Mouse (Mus musculus) cerebellum, adult 8-10 months (tissue): ENCODE data around the gene Pheta1.

Source experiments
- DNase-seq: peaks from one replicate; pipeline ENCODE4 v3.0.0; 2022

Gene Pheta1

DNA sequence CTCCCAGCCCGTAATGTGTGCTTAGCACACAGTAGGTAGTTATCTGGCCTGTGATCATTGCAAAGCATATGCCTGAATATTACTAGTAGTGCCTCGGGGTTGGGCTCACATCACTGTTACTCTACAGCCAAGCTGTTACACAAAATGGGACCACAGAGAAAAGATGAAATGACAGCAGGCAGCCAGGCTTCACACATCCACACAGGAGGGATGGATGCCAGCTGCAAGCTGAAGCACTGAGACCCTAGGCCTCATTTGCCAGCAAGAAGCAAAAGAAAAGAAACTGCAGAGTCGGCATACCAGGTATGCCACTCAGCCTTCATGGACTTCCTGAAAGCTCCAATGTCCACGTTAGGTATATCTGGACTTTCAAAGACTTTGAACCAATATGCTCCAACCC lies 20.9 kb upstream of the Pheta1 start:
- no peak for DNase-seq

DNA sequence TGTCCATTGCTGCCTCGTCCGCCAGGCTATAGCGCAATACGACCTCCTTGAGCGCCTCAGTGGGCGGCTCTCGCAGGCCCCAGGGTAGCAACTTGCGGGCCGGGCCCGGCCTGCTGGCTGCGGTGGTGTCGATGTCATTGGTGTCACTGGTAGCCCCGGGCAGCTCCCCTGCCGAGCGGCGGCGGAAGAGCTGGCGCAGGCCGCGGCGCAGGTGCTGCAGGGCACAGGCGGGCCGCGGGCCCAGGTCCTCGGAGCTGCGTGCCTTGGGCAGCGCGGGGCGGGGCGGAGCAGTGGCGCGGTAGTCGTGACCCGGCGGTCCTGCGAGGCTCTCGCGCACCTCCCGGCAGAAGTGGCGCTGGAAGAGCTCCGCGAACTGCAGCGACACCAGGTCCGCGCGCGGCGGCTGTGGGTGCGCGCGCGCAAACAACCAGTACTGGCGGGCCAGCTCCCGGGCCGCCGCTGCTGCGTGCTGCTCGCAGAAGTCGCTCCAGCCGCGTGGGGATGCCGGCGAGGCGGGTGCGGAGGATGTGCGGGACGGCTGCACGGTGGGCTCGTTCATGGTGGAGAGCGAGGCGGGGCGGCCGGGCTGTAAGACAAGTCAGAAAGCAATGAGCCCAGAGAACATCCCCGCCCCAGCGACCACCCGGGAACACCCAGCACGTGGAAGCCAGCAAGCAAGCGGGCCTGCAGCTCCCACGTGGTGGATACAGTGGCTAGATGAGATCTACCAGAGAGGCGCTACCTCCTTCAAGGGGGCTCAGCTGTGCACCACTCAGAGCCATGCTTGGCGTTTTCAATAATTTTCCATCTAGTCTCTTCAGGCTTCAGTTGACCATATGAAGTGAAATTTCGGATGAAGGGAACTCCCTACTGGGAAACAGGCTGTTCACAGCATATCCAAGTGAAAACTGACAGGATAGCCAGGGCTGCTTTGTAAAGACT lies 20.0 kb upstream of the Pheta1 start:
- peak; percentile 69 for DNase-seq

DNA sequence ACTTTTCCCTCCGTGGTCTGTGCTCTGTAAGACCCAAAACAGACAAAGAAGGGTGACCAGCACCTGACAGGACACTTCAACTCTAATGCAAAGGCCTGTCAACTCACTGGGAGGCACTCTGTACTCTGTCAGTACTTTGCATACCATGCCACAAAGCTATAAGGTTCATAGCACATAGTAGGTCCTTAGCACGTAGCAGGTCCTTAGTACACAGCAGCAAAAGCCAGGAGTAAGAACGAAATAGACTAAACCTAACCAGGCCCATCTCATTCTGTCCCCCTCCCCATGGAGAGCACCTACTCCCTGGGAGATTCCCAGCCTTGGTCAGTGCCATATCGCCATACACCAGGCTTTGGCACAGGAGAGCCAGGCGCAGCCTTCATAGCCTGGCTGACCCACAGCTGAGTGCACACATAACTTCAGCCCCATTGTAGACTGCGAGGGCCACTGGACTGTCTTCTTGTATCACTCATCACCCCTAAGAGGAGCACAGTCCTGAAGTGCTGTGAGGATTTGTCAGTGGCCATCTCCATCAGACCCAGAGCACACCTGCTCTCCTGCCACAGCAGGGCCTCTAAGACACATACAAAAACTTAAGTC lies 17.7 kb upstream of the Pheta1 start:
- no peak for DNase-seq

DNA sequence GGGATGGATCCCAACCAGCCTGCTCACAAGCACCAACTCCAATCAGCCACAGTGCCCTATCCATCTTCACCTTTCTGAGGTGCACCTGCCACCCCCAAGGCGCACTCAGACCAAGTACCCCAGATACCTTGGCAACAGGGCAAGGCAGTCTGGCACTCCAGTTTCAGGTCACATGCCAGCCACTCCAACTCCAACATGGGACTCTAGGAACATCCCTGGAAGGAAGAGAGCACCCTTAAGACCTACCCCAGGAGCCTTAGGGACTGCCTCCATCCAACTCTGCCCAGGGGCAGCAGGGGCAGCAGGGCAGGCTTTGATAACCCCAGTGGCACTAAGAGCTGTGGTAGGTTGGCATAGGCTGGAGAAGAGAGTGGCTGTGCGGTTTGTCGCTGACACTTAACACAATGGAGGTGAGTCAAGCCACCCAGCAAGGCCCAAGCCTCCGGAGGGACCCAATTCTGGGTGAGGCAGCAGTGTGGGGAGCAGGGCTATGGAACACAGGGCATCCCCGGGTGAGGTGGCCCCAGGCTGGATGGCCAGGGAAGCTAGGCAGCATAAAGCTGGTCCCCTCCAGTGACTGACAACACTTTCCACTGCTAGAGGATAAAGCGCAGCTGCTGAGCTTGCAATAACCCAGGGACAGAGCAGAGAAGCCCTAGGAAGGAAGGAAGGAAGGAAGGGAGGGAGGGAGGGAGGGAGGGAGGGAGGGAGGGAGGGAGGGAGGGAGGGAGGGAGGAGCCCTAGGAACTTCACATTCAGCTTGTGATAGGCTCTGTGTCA lies 16.2 kb upstream of the Pheta1 start:
- no peak for DNase-seq

DNA sequence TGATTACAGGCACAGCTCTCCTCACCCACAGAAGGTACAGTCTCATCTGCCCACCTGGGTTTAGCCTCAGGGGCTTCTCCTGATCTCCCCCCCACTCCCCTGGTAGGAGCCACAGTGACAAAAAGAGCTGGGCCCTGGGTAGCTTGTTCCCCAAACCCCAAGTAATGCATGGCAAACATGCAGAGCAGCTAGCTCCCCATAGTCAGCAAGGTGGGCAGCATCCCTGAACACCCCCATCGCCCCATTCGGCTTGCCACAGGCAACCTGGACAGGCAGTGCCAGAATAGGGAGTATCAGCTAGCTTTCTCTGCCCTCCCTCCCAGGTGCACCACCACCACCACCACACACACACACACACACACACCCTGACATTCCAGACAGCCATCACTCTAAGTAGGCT lies 15.6 kb upstream of the Pheta1 start:
- DNase-seq: no peak

DNA sequence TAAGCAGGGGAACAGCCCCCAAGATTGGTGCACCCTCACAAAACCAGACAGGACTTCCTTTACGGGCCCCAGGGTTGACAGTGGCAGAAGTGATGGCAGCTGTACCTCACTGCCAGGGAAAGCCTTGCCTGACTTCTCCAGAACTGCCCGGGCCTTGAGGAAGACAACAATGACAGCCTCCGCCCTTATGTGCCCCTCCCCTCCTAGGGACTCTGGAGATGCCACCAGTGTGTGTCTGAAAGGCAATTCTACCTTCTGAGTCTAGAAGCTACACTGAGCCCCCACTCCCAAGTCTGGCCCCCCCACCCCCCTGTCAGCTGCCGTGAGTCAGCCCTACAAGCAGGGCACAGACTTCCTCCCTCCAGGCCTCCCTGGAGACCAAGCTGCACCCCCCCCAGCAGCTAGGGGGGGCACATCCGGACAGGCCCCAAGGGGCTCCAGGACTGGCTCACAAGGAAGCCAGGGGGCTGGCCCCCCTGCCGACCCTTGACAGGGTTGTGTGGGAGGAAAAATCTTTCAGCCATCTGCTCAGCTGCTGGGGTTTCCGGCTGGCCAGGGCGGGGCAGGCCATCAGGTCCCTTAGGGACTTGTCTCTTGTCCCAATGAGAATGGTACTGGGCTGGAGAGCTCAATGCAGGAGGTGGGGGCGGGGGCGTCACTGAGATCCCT lies 15.1 kb upstream of the Pheta1 start:
- no peak for DNase-seq

DNA sequence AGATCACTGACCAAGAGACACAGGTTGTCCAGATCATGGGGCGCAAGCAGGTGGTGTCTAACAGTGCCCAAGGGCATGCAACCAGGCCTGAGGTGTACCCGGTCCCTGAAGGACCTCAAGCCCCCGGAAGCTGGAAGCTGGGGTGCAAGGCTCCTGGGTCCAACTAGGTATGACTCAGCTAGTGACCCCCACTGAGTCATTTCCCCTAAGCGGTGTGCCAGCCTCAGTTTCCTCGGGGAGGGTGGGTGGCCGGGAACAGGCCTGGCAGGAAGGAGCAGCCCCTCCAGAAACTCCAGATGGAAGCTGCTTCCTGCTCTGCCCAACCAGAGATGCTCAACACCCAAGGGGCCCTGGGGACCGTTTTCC lies 14.6 kb upstream of the Pheta1 start:
- no peak for DNase-seq

DNA sequence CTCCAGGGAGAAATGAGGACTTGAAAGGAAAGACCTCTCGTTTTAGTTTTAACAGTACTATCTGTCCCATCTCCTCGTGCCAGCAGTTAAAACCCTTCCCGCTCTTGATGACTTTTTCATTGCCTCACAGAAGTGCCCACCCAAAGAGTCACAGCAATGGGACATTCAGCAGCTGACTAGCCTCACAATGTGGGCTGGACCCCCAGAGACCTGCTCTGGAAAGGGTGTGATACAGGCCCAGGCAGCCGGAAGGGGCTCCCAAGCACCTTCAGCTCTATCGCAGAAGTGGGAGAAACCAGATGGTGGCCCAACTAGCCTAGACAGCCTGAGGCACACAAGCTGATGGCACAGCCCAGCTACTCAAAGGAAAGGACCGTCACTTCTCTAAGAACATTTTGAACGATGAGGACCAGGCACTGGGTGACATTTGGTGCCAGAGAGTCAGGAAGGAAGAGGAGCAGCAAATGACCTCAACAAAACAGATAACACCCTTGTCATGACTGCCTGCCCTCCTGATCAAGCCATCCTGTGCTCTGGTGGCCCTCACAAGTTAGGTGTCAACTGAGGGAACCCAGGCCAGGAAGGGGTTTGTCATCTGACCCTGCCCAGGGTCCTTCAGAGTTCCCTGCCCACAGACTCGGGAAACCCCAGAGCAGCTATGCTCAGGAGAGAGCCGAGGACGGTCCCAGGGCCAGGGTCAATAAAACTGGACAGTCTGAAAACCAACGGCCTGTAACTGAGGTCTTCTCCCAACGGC lies 13.6 kb upstream of the Pheta1 start:
- no peak for DNase-seq

DNA sequence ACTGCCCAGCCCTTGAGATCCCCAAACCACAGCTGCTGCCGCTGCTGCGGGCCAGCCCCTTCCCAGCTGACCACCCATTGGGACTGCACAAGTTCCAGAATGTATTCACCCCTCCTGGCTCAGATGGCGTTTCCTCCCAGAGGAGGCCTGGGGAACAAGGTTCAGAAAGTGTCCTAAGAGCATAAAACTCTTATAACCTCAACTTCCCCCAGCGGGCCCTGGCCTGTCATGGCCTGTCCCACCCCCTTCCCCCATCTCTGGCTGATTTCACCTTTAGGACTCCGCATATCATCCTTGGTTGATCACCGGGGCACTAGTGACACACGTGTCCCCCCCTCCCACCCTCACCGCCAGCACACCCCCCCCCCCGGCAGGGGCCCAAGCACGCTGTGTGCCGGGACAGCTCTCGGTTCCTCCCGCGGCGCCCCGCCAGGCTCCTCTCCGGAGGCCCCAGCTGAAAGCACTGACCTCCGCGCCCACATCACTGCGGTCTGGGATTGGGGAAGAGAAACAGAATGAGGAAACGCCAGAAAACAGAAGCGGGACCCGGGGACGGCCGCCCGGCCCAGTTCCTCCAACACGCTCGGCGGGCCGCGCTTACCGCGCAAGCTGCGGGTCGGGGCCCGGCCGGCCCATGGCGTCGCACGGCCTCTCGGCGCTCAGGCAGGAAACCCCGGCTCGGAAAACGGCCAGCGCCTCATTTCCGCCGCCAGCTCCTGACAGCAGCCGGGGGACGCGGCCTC lies 12.7 kb upstream of the Pheta1 start:
- no peak for DNase-seq

DNA sequence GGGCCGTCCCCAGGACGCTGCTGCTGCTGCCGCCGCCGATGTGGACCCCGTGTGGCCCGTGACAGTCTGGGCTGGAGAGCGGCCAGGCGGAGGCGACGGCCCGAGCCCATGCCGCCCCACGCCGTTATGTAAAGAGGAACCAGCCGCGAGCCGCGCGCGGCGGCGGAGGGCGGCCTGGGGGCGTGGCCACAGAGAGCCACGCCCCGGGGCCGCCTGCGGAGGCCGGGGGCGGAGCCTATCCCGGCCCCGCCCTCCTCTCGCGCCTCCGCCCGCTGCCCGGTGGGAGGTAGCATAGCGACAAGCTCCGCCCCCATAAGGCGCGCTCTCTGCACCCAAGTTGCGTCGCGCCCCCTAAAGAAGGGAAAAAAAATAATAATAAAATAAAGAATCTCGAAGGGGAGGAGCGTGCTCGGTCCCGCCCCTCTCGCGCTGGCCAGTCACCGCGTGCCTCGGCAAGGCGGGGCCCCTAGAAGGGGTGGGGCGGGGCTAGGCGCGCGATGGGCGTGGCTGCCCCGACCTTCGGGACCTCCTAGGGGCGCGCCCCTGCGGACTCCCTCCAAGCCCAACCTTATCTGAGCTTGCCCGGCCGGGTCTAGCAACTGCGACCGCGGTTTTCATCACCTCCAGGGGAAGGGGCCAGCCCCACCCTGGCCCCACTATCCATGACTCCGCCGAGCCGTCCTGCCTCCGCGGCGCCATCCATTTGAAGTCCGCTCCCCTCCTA lies 11.9 kb upstream of the Pheta1 start:
- DNase-seq: peak; percentile 84

DNA sequence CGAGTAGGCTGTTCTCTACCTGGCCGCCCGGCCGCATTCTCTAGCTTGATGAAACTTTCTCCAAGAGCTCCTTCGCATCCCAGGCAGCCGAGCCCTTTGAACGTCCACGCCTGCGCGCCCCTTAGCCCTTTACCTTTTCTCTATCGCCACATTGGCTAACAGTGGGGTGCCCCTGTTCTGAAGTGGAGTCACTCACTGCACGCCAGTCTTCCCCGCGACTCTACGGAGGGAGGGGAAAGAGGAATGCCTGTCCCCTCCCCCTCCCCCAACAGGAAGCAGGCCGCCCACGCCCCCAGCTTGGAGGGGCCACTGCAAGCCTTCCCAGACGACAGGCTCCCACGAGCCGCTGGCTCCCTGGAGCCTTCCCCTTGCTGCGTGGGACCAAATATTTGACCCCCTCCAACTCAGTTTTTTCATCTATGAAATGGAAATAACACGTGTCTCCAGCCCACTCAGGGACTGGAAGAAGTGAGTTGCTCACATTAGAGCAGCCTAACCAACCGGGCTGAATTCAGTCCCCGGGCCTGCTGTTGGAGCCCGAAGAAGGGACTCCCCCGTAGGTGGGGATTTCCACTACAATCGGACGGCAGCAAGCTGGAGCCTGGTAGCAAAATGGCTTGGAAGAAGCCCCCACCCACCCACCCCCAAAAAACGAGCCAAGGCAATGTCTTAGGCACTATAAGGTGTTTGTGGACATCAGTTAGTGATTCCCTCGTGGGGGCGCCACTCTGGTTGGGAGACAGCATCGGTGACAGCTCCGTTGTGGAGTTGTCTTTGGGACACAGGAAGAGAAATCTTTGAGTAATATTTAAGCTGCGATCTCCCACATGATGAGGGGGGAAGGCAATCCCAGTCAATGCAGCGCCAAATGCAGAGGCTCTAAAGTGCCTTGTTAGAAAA lies 11.1 kb upstream of the Pheta1 start, which contains the start of gene Sh2b3:
TSS of gene Sh2b3 (minus strand) at position 206 of the 900 bp plus-strand sequence.
- DNase-seq: no peak

DNA sequence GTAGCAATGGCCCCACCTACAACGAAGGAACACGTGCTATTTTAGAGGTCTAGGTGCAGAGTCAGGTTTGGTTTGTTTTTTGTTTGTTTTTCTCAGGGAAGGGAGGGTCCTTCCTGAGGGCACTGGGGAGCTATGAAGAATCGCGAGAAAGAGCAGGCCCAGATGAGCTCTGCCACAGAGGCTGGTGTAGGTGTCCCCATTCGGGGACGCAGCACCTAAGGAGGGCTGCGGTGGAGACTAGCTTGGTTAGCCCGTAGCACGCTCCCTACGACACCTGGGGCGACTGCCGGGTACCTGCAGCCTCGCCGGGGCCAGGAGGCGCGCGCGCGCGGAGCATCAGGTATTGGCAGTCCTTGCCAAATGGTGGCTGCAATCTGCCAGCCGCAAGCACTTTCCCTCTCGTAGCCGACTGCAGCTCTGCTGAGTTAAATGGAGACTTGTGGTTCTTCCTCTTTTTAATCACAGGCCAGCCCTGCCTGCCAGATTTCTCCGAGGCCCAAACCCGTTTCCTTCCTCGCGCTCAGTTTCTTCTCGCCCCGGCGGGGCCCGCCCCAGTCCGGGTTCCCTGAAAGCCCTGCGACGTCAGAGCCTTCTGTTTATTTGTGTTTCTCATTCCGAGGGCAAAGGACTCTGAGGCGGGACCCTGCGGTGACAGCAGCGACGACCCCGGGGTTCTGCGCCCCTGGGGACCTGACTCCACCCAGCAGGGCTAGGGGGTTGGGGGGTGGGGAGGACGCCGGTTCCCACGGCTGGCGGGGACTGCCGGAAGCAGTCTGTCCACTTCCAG lies 10.2 kb upstream of the Pheta1 start:
- DNase-seq: no peak

DNA sequence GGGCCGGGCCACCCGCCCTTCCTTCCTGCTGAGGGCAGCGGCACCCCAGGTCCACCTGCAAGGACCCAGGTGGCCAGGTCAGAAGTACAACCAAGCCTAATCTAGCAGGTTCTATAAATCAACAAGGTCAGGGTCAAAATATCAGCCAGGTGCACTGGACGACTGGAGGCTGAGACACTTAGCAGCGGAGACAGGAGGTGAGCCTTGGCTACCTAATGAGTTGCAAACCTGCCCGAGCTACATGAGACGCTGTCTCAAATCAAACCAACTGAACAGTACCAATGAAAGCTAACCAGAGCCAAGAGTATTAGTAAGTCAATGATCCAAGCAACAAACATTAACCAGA lies 9.7 kb upstream of the Pheta1 start:
- no peak for DNase-seq

DNA sequence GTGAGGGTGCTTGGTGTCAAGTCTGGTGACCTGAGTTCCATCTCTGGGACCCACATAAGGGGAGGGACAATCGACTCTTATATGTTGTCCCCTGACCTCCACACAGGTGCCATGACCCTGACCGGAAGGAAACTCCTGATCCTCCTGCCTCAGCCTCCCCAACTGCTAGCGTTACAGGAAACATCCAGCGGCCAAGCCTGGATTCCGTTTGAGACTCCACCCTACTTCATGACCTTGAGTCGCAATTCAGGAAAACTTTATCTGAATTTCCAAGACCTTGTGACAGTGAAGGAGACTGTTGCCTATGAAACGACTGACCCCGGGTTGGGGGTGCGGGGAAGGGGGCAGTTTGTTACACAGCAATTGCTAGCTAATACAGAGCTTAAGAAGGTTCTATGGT lies 7.3 kb upstream of the Pheta1 start:
- DNase-seq: no peak

DNA sequence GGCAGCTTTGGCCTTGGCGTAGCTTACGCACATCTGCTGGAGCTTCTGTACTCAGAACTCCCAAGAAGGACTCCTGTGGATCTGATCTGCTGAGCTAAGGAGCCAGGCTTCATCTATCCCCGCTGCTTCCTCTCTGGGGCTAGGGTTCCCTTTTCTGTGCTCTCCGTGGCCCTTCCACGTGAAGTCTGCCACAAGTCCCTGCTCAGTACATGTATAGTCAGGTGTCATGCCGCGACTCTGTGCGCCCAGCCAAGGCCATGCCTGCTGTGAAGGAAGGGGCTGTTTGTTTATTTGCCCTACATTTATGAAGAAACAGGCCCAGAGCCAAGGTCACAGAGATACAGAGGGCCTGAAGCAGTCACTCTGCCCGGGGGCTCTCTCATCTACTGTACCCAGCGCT lies 6.8 kb upstream of the Pheta1 start:
- DNase-seq: peak; percentile 25

DNA sequence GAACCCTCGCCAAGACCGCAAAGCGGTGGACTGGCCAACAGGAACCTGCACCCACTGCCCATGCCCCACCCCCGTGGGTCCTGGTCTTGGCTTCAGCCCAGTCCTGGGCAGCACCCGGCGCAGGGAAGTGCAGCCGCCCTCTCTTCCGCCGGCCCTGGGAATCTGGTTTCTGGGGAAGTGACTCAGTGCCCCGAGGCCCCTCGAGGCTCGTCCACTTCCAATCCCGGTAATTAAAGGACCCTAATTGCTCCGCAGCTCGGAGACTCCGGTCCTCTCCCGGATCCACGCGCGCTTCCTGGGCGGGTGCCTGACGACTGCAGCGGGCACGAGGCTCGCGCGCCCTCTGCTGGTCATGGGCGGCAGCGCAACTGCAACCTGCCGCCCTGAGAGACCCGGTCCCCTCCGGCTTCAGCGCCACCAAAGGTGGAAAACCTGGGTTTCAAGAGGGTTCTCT lies 6.1 kb upstream of the Pheta1 start:
- DNase-seq: peak; percentile 89

DNA sequence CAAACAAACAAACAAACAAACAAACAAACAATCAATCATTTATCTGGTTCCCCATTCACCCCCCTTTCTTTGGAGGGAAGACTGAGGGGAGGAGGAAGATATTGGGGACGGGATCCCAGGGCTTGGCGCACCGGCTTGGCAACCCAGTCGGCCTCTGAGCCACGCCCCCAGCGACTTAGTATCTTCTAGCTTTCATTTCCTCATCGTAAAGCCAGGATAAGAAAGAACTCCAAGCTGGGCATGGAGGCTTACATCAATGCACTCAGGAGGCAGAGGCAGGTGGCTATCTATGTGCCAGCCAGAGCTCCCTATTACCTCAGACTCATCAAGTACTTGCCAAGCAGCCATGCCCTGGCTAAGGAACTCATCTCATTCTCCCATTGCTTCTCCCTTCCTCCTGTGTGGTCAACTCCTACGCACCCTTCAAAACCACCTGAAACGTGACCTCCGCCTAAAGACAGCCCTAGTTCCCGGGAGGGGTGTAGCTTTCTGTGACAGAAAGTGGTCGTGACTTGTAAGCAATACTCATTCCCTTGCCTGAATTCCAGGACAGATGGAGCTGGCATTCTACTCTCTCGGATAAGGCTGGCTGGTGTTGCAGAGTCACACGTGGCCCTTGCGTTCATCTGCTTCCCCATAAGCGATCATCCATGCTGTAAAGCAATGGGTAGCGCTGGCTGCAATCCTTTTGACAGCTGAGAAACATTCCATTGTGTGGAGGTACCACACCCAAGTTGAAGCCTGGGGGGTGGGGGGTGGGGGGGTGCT lies 5.5 kb upstream of the Pheta1 start:
- DNase-seq: no peak

DNA sequence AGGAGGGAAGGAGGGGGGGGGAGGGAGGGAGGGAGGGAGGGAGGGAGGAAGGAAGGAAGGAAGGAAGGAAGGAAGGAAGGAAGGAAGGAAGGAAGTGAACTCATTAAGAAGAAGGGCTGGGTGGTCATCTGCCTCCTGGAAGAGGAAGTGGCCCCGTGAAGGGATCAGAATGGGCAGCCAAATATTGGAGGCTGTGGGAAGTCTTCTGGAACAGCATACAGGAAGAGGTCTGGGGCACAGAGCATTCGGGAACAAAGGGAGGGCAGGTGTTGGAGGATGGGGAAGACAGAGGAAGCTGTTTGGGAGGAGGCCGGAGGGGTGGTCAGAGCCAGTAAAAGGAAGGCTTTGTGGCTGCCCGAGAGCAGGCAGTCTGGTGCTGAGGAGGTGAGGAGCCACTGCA lies 3.4 kb upstream of the Pheta1 start:
- DNase-seq: no peak
